Mouse (Mus musculus) frontal cortex, postnatal 36 days (tissue): Measurements from ENCODE around the gene Gm32687.
"Not testable (repeated sequence)": the region's sequence is repeated elsewhere in the genome, so short reads cannot be mapped to it uniquely, and the experiment has no call there.

Source experiments
- DNase-seq, 2 experiments: peaks; one replicate each; pipeline ENCODE4 v3.0.0; 2022; ENCODE audit warnings: low spot score in 2 of 2

The Gm32687 gene

GRCm38 (mm10) chr10:81863409-81864407 lies at the start of gene Gm32687:
Gene Gm32687 (plus strand): TSS chr10:81863934.
- DNase-seq = peak; percentile 1 to 3

GRCm38 (mm10) chr10:81846219-81846618 lies 17.5 kb upstream of the Gm32687 start:
- DNase-seq = not testable (repeated sequence)

GRCm38 (mm10) chr10:81929842-81930743 lies 66.4 kb downstream of the Gm32687 start, which contains the start of gene Zfp781:
Gene Zfp781 (minus strand): TSS chr10:81930480.
- DNase-seq = not testable (repeated sequence)
